23 mouse cellular contexts compared by ENCODE assay signal in genomic region chr1:72114206-72114605, GRCm38 (mm10).
"Had no signal": no experiment of that assay in that cellular context is flagged by ENCODE, and none has a peak within 500 bp of the region (broad histone marks: within the 10 kb centered on the region; RNA-seq: fewer than 3 reads in every experiment).

No protein-coding gene starts in this region.

- ATAC-seq: hindbrain, embryonic 16.5 days; inflammation-experienced regulatory T-cells, adult 6 months; intestine, embryonic 15.5 days; intestine, postnatal 0 days had no signal

- H3K9me3 ChIP-seq: hindbrain, embryonic 10.5 days; hindbrain, embryonic 12.5 days; intestine, embryonic 15.5 days; limb, embryonic 15.5 days had no signal

- DNase-seq: gastrocnemius, adult 2 months; gastrocnemius, postnatal 10 days; gastrocnemius, postnatal 25 days; heart, adult 18-20 months; heart, postnatal 10 days; heart, postnatal 4 days; kidney, adult 18-20 months; kidney, adult 8-10 months; kidney, postnatal 10 days; kidney, postnatal 25 days; kidney, postnatal 4 days had no signal

- H3K4me1 ChIP-seq: hindbrain, embryonic 10.5 days; hindbrain, embryonic 12.5 days; intestine, embryonic 15.5 days; limb, embryonic 15.5 days had no signal

- H3K27ac ChIP-seq: gastrocnemius, adult 2 months; hindbrain, embryonic 10.5 days; hindbrain, embryonic 12.5 days; hindbrain, embryonic 14.5 days; intestine, embryonic 15.5 days; layer of hippocampus, adult 2 months; left cerebral cortex, adult 2 months; limb, embryonic 13.5 days; limb, embryonic 15.5 days had no signal

- H3K36me3 ChIP-seq: heart, embryonic 12.5 days; hindbrain, embryonic 10.5 days; hindbrain, embryonic 12.5 days; intestine, embryonic 15.5 days; limb, embryonic 13.5 days; limb, embryonic 15.5 days had no signal

- H3K4me3 ChIP-seq: gastrocnemius, adult 2 months; heart, embryonic 12.5 days; hindbrain, embryonic 10.5 days; hindbrain, embryonic 12.5 days; intestine, embryonic 15.5 days; layer of hippocampus, adult 2 months; left cerebral cortex, adult 2 months; limb, embryonic 13.5 days; limb, embryonic 15.5 days had no signal

- H3K27me3 ChIP-seq: heart, embryonic 12.5 days; hindbrain, embryonic 12.5 days; intestine, embryonic 15.5 days; limb, embryonic 13.5 days; limb, embryonic 15.5 days had no signal

- H3K9ac ChIP-seq: heart, embryonic 12.5 days; hindbrain, embryonic 12.5 days; hindbrain, embryonic 14.5 days; intestine, embryonic 15.5 days; limb, embryonic 13.5 days; limb, embryonic 15.5 days had no signal

- H3K4me2 ChIP-seq: heart, embryonic 12.5 days; hindbrain, embryonic 12.5 days; hindbrain, embryonic 14.5 days; intestine, embryonic 15.5 days; limb, embryonic 13.5 days; limb, embryonic 15.5 days had no signal
